ENCODE assay signal across 19 mouse cellular contexts in genomic region chr1:165191611-165192010, GRCm38 (mm10). TPM values are rescaled to one million over a fixed set of nuclear protein-coding genes. Genes with fewer than 3 reads are reported as not detected.
DNase-seq lines count a peak whose midpoint lies in the region; ATAC-seq and TF ChIP-seq lines count a peak whose summit lies in the region.
"Had no signal": no experiment of that assay in that cellular context is flagged by ENCODE, and none has a peak within 500 bp of the region (broad histone marks: within the 10 kb centered on the region; RNA-seq: fewer than 3 reads in every experiment).

No protein-coding gene starts in this region.

- H3K9me3 ChIP-seq in heart, postnatal 0 days (replicated peaks; ENCODE audit: control insufficient read depth, low read length) = no peaks in the 10 kb centered on the region
- H3K9me3 ChIP-seq: hindbrain, embryonic 13.5 days; liver, embryonic 13.5 days had no signal

- H3K4me3 ChIP-seq in gastrocnemius, adult 2 months = peak overlapping the region; percentile 51
- H3K4me3 ChIP-seq in layer of hippocampus, adult 2 months = peak overlapping the region; percentile 37
- H3K4me3 ChIP-seq in heart, postnatal 0 days (ENCODE audit: low read depth, low read length) = peak overlapping the region; percentile 16
- H3K4me3 ChIP-seq: hindbrain, embryonic 13.5 days; liver, embryonic 13.5 days had no signal

- peaks cover 2% of the 10 kb centered on the region; the same call in 1 of the 2 replicates for H3K36me3 ChIP-seq in heart, postnatal 0 days (replicated peaks; ENCODE audit: control insufficient read depth, insufficient read depth, low read length)
- H3K36me3 ChIP-seq: hindbrain, embryonic 13.5 days had no signal

- ATAC-seq in heart, postnatal 0 days (ENCODE audit: insufficient read depth, low read depth) = no peak
- ATAC-seq in inflammation-experienced regulatory T-cells, adult 6 months = no peak

- H3K27ac ChIP-seq in gastrocnemius, adult 2 months = peak overlapping the region; percentile 83
- peak overlapping the region; percentile 82 for H3K27ac ChIP-seq in layer of hippocampus, adult 2 months
- H3K27ac ChIP-seq in heart, postnatal 0 days (ENCODE audit: low read depth) = peak overlapping the region; percentile 78
- H3K27ac ChIP-seq: hindbrain, embryonic 13.5 days; liver, embryonic 13.5 days had no signal

- TF ChIP-seq EP300 in heart, postnatal 0 days (IDR thresholded peaks at IDR 0.05; ENCODE audit: low read depth) = no peak

- WGBS in heart, postnatal 0 days = 30% methylated on average over 13 of the region's 13 CpGs

- intact Hi-C loops in gastrocnemius, adult 2 months (cut with DNase I) = no loop called here
- intact Hi-C loops in gastrocnemius, postnatal 36 days (cut with DNase I) = no loop called here

- DNase-seq in gastrocnemius, adult 2 months = no peak
- no peak for DNase-seq in gastrocnemius, postnatal 36 days
- no peak for DNase-seq in layer of hippocampus, adult 2 months (ENCODE audit: low spot score in 2 of 2)
- no peak for DNase-seq in layer of hippocampus, postnatal 10 days (ENCODE audit: low spot score in 2 of 2)
- peak; percentile 44 for DNase-seq in brain, adult 2 months (ENCODE audit: low read depth, low spot score)
- peak; percentile 41 for DNase-seq in heart, postnatal 0 days (ENCODE audit: low spot score)
- DNase-seq in gastrocnemius, postnatal 4 days (ENCODE audit: low spot score in 2 of 2) = no peak
- DNase-seq: cerebellum, adult 9-11 months; kidney, postnatal 10 days; liver, embryonic 13.5 days; retina, postnatal 1 day; thymus, postnatal 4 days had no signal

- H3K4me2 ChIP-seq in heart, postnatal 0 days (ENCODE audit: low read depth, low read length) = peak overlapping the region; percentile 47
- H3K4me2 ChIP-seq: hindbrain, embryonic 13.5 days had no signal

- TF ChIP-seq CTCF in gastrocnemius, adult 2 months (IDR thresholded peaks at IDR 0.05) = no peak
- no peak for TF ChIP-seq CTCF in layer of hippocampus, adult 2 months (conservative IDR thresholded peaks at IDR 0.05)
- no peak for TF ChIP-seq CTCF in heart, postnatal 0 days (IDR thresholded peaks at IDR 0.05; ENCODE audit: low read depth)

- peaks cover 25% of the 10 kb centered on the region for H3K4me1 ChIP-seq in heart, postnatal 0 days (ENCODE audit: control insufficient read depth, insufficient read depth)

- H3K27me3 ChIP-seq in heart, postnatal 0 days (ENCODE audit: control insufficient read depth, insufficient read depth, low read length) = no peaks in the 10 kb centered on the region
- H3K27me3 ChIP-seq: liver, embryonic 13.5 days had no signal

- H3K9ac ChIP-seq in heart, postnatal 0 days (replicated peaks; ENCODE audit: low read depth, low read length) = peak overlapping the region; percentile 33; the same call in 1 of the 2 replicates
- H3K9ac ChIP-seq: hindbrain, embryonic 13.5 days; liver, embryonic 13.5 days had no signal

RNA-seq across cellular contexts. Expression of gene Sft2d2, which starts 2.6 kb away (rescaled TPM):
- 1 to 10 TPM; 8.9 to 9.7 TPM for total RNA-seq in gastrocnemius, adult 2 months (2021)
- 1 to 10 TPM; 7.6 to 8.2 TPM for total RNA-seq in gastrocnemius, postnatal 36 days (2021)
- total RNA-seq in layer of hippocampus, adult 2 months (2021) = 10 to 100 TPM; 13.4 to 13.7 TPM
- total RNA-seq in layer of hippocampus, postnatal 10 days (2021) = 1 to 10 TPM; 7.8 to 9.0 TPM
- total RNA-seq in heart, postnatal 0 days (2014; rRNA removed; ENCODE audit: low replicate concordance) = 21.2 and 34.7 TPM in 2 replicates
- 11.6 and 11.9 TPM in 2 replicates for polyA plus RNA-seq in heart, postnatal 0 days (2015; fragmentation: Nextera tagmentation; extraction: Ambion mirVana)
- 10 to 100 TPM; 25.7 to 30.3 (median 27.4) TPM for polyA plus RNA-seq in inflammation-experienced regulatory T-cells, adult 6 months (2017; shearing (Covaris generic))
- total RNA-seq in gastrocnemius, postnatal 4 days (2021) = 10 to 100 TPM; 14.0 to 15.0 TPM

RNA-seq across cellular contexts. Expression of gene Tbx19, which starts 31.0 kb away (rescaled TPM):
- not detected for total RNA-seq in gastrocnemius, adult 2 months (2021)
- total RNA-seq in gastrocnemius, postnatal 36 days (2021) = not detected
- total RNA-seq in layer of hippocampus, adult 2 months (2021) = not detected
- not detected for total RNA-seq in layer of hippocampus, postnatal 10 days (2021)
- not detected in 2 replicates for total RNA-seq in heart, postnatal 0 days (2014; rRNA removed; ENCODE audit: low replicate concordance)
- not detected in 2 replicates for polyA plus RNA-seq in heart, postnatal 0 days (2015; fragmentation: Nextera tagmentation; extraction: Ambion mirVana)
- not detected for polyA plus RNA-seq in inflammation-experienced regulatory T-cells, adult 6 months (2017; shearing (Covaris generic))
- total RNA-seq in gastrocnemius, postnatal 4 days (2021) = under 1 TPM; 0.16 to 0.17 TPM
- total RNA-seq: layer of hippocampus, postnatal 25 days; MEL had no signal
- polyA plus RNA-seq: embryonic facial prominence, embryonic 11.5 days; frontal cortex, adult 2 months; hindbrain, embryonic 13.5 days; macrophage had no signal

RNA-seq across cellular contexts. Expression of gene Tiprl, which starts 45.2 kb away (rescaled TPM):
- total RNA-seq in gastrocnemius, adult 2 months (2021) = 10 to 100 TPM; 19.7 to 20.9 TPM
- 10 to 100 TPM; 13.9 to 19.4 TPM for total RNA-seq in gastrocnemius, postnatal 36 days (2021)
- 10 to 100 TPM; 65.2 to 67.7 TPM for total RNA-seq in layer of hippocampus, adult 2 months (2021)
- 10 to 100 TPM; 74.4 to 78.0 TPM for total RNA-seq in layer of hippocampus, postnatal 10 days (2021)
- 11.7 and 24.8 TPM in 2 replicates for total RNA-seq in heart, postnatal 0 days (2014; rRNA removed; ENCODE audit: low replicate concordance)
- 84.7 and 85.5 TPM in 2 replicates for polyA plus RNA-seq in heart, postnatal 0 days (2015; fragmentation: Nextera tagmentation; extraction: Ambion mirVana)
- polyA plus RNA-seq in inflammation-experienced regulatory T-cells, adult 6 months (2017; shearing (Covaris generic)) = 100 to 1,000 TPM; 109 to 158 (median 114) TPM
- 10 to 100 TPM; 32.1 to 34.1 TPM for total RNA-seq in gastrocnemius, postnatal 4 days (2021)

Comparison
In these comparisons a context has a peak if more than half of its experiments do, and no peak if none do; other contexts are left out.
1. DNase-seq: peak in brain, adult 2 months (single experiment) and heart, postnatal 0 days (single experiment); none in gastrocnemius, adult 2 months (single experiment), gastrocnemius, postnatal 36 days (0 of 2), layer of hippocampus, adult 2 months (0 of 2), layer of hippocampus, postnatal 10 days (0 of 2) and gastrocnemius, postnatal 4 days (0 of 2).
2. Peak in every context shown above with its lines, with median percentiles within 50 percentile points of each other: H3K27ac ChIP-seq and H3K4me3 ChIP-seq.